Mouse (Mus musculus) gastrocnemius, postnatal 14 days (tissue): Measurements from ENCODE around the gene Dad1. TPM values are rescaled to one million over a fixed set of nuclear protein-coding genes. Genes with fewer than 3 reads are reported as not detected.
A peak's percentile ranks its signal among the peaks of the same experiment; 100 is the strongest.
"Not testable (repeated sequence)": the region's sequence is repeated elsewhere in the genome, so short reads cannot be mapped to it uniquely, and the experiment has no call there.

Source experiments
- DNase-seq: peaks from one replicate; pipeline ENCODE4 v3.0.0; 2021; ENCODE audit warnings: mixed read lengths
- intact Hi-C: fragments of 180-260 bp; cut with DNase I; formaldehyde crosslinking; loops from one replicate; pipeline ENCODE4 v1.15.1; 2025; ENCODE audit warnings: low total_unique reads
- total RNA-seq, 2 experiments: library from RNA; stranded (reverse); gene quantifications; 2 replicates each; pipeline ENCODE4 v1.2.3; 2021

The Dad1 gene
- total RNA-seq, 2 experiments from 2014 or later, result 67.4 to 70.3 TPM

- intact Hi-C loops, result no loop called here
Measured at GRCm38 (mm10) chr14:54254670-54255202, 832 bp upstream of the Dad1 start.

GRCm38 (mm10) chr14:54250122-54250521, 3.8 kb downstream of the Dad1 start:
- intact Hi-C loops, result no loop called here
- no peak for DNase-seq

More at GRCm38 (mm10) chr14:54254670-54255202, 832 bp upstream of the Dad1 start:
- no peak for DNase-seq

- intact Hi-C loops, result no loop called here
- no peak for DNase-seq
Measured at GRCm38 (mm10) chr14:54249326-54249725, 4.6 kb downstream of the Dad1 start.

- intact Hi-C loops, result no loop called here
Measured at GRCm38 (mm10) chr14:54246232-54246631, 7.7 kb downstream of the Dad1 start.

GRCm38 (mm10) chr14:54244183-54244582, 9.7 kb downstream of the Dad1 start:
- DNase-seq, result no peak
- intact Hi-C loops, result loop anchor here (5.0 kb wide), 1 partner anchor 168 kb away; no protein-coding TSS in a partner anchor

More at GRCm38 (mm10) chr14:54246232-54246631, 7.7 kb downstream of the Dad1 start:
- DNase-seq, result no peak

- intact Hi-C loops, result loop anchor here (5.0 kb wide), 1 partner anchor 172 kb away; no protein-coding TSS in a partner anchor
- DNase-seq, result no peak
Measured at GRCm38 (mm10) chr14:54240542-54240941, 13.4 kb downstream of the Dad1 start.

- DNase-seq, result peak; percentile 80
- intact Hi-C loops, result no loop called here
Measured at GRCm38 (mm10) chr14:54239002-54239736, 14.7 kb downstream of the Dad1 start.

- intact Hi-C loops, result no loop called here
- DNase-seq, result no peak
Measured at GRCm38 (mm10) chr14:54236881-54237280, 17.0 kb downstream of the Dad1 start.

- no peak for DNase-seq
- intact Hi-C loops, result no loop called here
Measured at GRCm38 (mm10) chr14:54235825-54236540, 17.9 kb downstream of the Dad1 start.

- intact Hi-C loops, result no loop called here
- no peak for DNase-seq
Measured at GRCm38 (mm10) chr14:54234231-54235040, 19.5 kb downstream of the Dad1 start.

GRCm38 (mm10) chr14:54233559-54234143, 20.3 kb downstream of the Dad1 start:
- DNase-seq, result no peak
- intact Hi-C loops, result no loop called here

GRCm38 (mm10) chr14:54232811-54233558, 20.9 kb downstream of the Dad1 start:
- no peak for DNase-seq
- intact Hi-C loops, result no loop called here

GRCm38 (mm10) chr14:54232143-54232542, 21.8 kb downstream of the Dad1 start:
- intact Hi-C loops, result no loop called here
- no peak for DNase-seq

- DNase-seq, result no peak
- intact Hi-C loops, result no loop called here
Measured at GRCm38 (mm10) chr14:54231176-54231956, 22.5 kb downstream of the Dad1 start.

- intact Hi-C loops, result no loop called here
- DNase-seq, result no peak
Measured at GRCm38 (mm10) chr14:54230638-54231150, 23.2 kb downstream of the Dad1 start.

- DNase-seq, result not testable (repeated sequence)
- intact Hi-C loops, result loop anchor here (5.0 kb wide), 1 partner anchor 217 kb away; no protein-coding TSS in a partner anchor
Measured at GRCm38 (mm10) chr14:54229849-54230248, 24.1 kb downstream of the Dad1 start.

GRCm38 (mm10) chr14:54228933-54229713, 24.8 kb downstream of the Dad1 start:
- DNase-seq, result no peak
- intact Hi-C loops, result loop anchor here (5.0 kb wide), 1 partner anchor 218 kb away; no protein-coding TSS in a partner anchor
